Mouse (Mus musculus): ENCODE data around the gene Ptdss2. TPM values are rescaled to one million over a fixed set of nuclear protein-coding genes. Genes with fewer than 3 reads are reported as not detected.

Gene Ptdss2
- total RNA-seq, 2 experiments from 2014 or later = 19.5 to 20.5 TPM

DNA sequence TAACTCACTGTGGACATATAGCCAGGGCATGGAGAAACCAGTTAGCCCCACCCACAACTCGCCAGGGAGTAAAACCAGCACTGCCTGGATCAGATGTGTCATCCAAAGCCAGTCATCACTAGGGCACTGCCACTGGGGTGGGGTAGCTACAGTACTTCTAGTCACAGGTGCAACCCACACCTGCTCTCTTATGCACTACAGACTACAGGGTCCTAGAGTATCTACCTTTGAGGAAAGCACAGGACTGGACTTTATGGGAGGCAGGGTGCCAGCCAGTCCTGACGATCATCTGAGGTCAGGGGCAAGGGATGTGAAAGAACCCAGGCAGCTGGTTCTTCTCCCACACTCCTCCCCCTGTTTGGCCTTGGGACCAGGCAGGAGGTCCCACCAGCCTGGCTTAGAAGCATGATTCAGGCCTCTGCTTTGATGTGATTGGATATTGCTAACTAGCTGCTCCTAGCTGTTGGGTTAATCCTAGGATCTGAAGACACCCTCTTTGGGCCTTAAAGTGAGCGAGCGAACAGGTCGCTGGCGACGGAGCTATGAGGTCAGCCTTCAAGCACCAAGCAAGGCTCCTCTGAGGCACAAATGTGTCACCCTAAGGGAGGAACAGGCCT, 45.8 kb downstream of the Ptdss2 start:
- no peak for TF ChIP-seq CTCF (IDR thresholded peaks at IDR 0.05)
- peak; percentile 60 for DNase-seq
- H3K27ac ChIP-seq = peak overlapping the region; percentile 83
- intact Hi-C loops (cut with DNase I) = no loop called here
- H3K4me3 ChIP-seq = peak overlapping the region; percentile 69

DNA sequence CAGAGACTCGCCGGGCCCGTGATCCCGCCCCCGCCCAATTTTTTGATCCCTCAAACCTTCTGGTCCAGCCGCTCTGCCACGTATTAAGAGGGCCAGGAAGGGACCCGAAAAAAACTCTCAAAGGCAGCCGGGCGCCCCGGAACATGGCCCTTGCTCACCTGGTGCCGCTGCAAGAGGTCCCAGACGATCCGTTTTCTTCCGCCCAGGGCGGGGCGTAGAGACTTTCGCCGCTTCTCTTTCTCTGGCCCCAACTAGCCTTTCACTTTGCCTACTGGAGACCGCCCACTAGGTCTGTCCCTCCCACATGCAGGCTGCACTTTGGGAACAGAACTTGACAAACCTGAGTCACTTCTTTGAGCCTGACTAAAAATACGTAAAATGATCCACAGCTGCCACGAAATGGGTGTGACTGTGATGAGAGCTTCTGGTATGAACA, 46.4 kb downstream of the Ptdss2 start:
- peak overlapping the region; percentile 83 for H3K27ac ChIP-seq
- TF ChIP-seq CTCF (IDR thresholded peaks at IDR 0.05) = no peak
- DNase-seq = peak; percentile 78
- intact Hi-C loops (cut with DNase I) = no loop called here
- H3K4me3 ChIP-seq = peak overlapping the region; percentile 69

DNA sequence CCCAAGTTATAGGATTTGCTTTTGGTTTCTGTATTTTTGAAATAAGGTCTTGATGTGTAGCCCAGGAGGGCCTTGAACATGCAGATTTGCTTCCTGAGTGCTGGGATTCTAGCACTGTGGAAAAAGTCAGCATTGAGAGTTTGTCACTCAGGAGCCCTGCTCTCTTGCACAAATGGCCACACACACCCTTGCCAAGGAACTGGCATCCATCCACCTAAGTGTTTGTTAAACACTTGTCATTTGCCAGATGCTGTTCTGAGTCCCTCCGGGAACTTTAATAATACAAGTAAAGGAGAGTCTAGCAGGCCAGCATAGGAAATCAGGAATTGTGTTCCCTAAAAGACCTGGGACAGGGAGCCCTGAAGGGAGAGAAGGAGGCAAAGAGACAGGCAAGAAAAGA, 47.1 kb downstream of the Ptdss2 start:
- DNase-seq = no peak
- intact Hi-C loops (cut with DNase I) = no loop called here
- no peak for TF ChIP-seq CTCF (IDR thresholded peaks at IDR 0.05)
- Histone ChIP-seq H3K4me3 (no peak overlapping the region), H3K27ac (peak overlapping the region; percentile 83)

DNA sequence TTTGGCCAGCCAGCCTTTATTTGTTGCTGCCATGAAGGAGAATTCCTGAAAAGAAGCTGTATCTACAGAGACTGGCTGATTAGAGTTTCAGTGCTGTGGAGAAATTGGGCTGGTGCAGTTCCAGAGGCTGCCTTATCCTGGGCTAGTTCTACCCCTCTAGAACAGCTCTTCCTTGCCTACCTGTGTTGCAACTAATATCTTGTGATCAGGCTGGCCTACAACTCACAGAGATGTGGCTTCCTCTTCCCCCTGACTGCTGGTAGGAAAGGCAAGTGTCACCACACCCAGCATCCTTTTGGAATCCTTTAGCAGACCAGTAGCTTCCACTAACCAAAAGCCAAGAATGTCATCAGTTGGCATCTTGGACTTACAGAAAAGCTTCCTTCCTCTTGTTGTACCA, 47.7 kb downstream of the Ptdss2 start:
- peak overlapping the region; percentile 83 for H3K27ac ChIP-seq
- intact Hi-C loops (cut with DNase I) = loop anchor here (5.0 kb wide), 2 partner anchors 268 to 328 kb away; partner anchors contain the start of gene Cox8b
- H3K4me3 ChIP-seq = no peak overlapping the region
- no peak for DNase-seq
- TF ChIP-seq CTCF (IDR thresholded peaks at IDR 0.05) = no peak

DNA sequence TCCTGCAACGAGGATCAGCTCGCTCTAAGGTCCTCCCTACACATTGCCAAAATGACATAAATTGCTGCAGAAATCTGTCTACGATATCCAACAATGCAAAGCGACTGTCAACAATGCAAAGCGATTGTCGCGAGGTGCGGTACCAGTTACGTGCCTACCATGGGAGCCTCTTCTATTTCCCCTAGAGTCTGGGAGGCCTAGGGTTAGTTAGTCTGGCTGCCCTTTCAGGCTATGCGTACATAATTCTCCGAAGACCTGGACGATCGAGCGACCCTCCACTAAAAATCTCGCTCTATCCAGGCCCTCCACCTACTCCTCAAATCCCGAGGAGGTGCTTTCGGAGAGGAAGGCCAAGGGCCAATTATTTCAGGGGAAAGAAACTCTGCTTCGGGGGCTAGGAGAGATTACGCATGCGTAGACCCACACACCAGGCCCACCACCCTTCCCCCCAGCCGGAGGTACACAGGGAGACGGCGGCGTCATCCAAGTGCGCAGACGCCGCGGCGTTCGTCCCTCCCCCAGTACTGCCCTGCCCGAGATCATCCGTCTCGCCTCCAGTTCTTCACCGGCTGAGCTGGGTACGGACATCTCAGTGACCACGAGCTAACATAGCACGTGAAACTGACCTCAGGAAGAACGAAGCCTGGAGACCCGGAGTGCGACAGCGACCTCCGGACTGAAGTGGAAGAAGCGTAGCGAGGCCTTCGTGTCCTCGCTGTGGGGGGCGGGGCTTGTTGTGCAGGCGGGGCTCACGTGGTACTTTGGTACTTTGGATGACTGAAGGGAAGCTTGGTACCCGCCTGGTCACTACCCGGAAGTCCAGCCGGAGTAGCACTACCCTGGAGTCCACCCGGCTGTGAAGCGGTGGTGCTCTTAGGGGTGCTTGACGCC, 50.2 kb downstream of the Ptdss2 start, which contains the start of gene Rnh1:
Rnh1 (minus strand) TSS at position 742 of the 891 bp plus-strand sequence.
- intact Hi-C loops (cut with DNase I) = loop anchor here (1.0 to 5.0 kb wide), 4 partner anchors 50 to 330 kb away; partner anchors contain the start of genes Cox8b and Ptdss2
- Histone ChIP-seq H3K4me3 (peak within 1 kb of the TSS; percentile 91), H3K27ac (peak within 1 kb of the TSS; percentile 96)
- TF ChIP-seq CTCF (IDR thresholded peaks at IDR 0.05) = 0 out of 2 replicates have a peak, but pooled peaks have one; percentile 4
- peak; percentile 94 for DNase-seq

DNA sequence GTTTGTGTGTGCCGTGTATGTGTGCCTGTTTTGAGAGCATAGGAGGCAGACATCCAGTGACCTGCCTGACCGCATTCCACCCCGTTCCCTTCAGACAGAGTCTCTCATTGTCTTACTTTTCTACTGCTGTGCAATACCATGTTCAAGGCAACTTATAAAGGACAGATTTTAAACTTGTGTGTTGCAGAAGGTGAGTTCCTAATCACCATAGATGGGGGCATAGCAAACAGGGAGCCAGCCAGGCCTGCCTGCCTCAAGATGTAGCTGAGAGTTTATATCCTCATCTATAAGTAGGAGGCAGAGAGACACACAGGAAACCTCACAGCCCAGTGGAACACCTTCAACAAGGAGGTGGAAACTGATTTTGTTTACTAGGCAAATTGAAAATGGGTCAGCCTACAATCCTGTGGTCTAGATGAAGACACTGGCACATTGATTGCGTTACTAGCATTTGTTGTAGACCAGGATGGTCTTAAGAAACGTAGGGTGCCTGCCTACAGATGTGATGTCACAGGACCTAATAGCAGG, 51.2 kb downstream of the Ptdss2 start:
- DNase-seq = no peak
- intact Hi-C loops (cut with DNase I) = loop anchor here (2.0 to 5.0 kb wide), 3 partner anchors 51 to 331 kb away; partner anchors contain the start of genes Cox8b and Ptdss2
- Histone ChIP-seq H3K4me3 (peak overlapping the region; percentile 91), H3K27ac (peak overlapping the region; percentile 96)
- no peak for TF ChIP-seq CTCF (IDR thresholded peaks at IDR 0.05)

DNA sequence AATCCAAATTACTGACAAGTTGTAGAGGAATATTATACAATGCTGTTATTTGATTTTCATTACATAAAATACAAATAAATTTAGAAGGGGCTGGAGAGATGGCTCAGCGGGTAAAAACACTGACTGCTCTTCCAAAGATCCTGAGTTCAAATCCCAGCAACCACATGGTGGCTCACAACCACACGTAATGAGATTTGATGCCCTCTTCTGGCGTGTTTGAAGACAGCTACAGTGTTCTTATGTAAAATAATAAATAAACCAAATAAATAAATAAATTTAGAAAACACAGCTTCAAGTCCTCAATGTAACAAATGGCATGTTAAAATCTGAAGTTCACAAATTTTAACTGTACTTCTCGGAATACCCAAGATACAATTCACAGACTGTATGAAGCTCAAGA, 52.9 kb downstream of the Ptdss2 start:
- no peak for DNase-seq
- intact Hi-C loops (cut with DNase I) = loop anchor here (5.0 kb wide), 1 partner anchor 103 kb away; no protein-coding TSS in a partner anchor
- Histone ChIP-seq H3K27ac (no peak overlapping the region), H3K4me3 (no peak overlapping the region)
- no peak for TF ChIP-seq CTCF (IDR thresholded peaks at IDR 0.05)

DNA sequence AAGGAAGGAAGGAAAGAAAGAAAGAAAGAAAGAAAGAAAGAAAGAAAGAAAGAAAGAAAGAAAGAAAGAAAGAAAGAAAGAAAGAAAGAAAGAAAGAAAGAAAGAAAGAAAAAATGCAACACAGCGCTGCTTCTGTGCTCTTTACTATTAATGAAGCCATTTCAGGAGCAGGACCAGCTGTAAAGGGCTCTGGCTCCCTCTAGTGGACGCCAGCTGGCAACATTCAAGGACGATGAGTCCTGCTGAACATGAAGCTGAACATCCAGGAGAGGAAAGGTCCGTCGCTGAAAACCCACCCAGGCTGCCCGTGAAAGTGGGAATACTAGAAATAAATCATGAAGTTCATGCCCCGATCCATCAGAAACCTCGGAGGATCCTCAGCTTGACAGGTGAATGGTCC, 54.0 kb downstream of the Ptdss2 start:
- peak; percentile 91 for TF ChIP-seq CTCF (IDR thresholded peaks at IDR 0.05)
- H3K4me3 ChIP-seq = no peak overlapping the region
- H3K27ac ChIP-seq = no peak overlapping the region
- intact Hi-C loops (cut with DNase I) = loop anchor here (1.0 to 5.0 kb wide), 2 partner anchors 84 to 104 kb away; no protein-coding TSS in a partner anchor
- DNase-seq = peak; percentile 90

DNA sequence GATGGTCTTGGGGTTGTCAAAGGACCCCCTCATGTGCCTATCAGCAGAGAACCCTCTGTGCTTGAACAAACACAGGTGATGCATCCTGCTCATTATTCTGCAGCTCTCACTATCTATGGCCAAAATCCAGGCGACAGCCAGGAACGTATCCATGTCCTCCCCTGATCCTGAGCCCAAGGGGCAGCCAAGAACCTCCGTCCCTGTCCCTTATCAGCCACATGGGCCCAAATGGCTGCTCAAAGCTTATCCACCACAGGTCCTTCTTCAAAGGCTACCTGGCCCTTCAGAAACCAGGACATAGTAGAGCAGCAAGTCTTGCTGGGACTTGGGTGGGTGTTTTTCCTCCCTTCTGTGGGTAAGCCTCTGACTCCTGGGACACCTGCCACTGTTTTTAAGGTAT, 66.0 kb downstream of the Ptdss2 start:
- no peak for TF ChIP-seq CTCF (IDR thresholded peaks at IDR 0.05)

DNA sequence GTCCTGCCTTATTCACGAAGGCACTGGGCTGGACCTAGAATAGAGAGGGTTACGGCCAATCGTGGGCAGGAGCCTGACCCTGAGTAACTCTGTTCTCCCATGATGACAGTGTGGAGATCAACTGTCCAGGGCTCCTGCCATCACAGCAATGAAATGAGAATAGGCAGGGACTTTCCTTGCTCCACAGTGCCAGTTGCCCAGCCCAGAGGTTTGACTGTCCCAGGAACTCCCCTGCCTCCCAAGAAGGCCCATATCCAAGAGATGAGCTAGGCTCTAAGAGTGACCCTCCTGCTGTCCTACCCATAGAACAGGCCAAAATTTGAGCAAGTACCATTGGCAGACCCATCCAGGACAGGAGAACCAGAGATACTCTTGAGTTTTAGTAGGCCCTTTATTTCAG, 66.6 kb downstream of the Ptdss2 start:
- intact Hi-C loops (cut with DNase I) = no loop called here
- no peak overlapping the region for H3K4me3 ChIP-seq
- no peak overlapping the region for H3K27ac ChIP-seq
- DNase-seq = no peak
- TF ChIP-seq CTCF (IDR thresholded peaks at IDR 0.05) = no peak

More for the DNA sequence above, 66.0 kb downstream of the Ptdss2 start:
- Histone ChIP-seq H3K27ac (no peak overlapping the region), H3K4me3 (no peak overlapping the region)
- intact Hi-C loops (cut with DNase I) = no loop called here
- DNase-seq = no peak

DNA sequence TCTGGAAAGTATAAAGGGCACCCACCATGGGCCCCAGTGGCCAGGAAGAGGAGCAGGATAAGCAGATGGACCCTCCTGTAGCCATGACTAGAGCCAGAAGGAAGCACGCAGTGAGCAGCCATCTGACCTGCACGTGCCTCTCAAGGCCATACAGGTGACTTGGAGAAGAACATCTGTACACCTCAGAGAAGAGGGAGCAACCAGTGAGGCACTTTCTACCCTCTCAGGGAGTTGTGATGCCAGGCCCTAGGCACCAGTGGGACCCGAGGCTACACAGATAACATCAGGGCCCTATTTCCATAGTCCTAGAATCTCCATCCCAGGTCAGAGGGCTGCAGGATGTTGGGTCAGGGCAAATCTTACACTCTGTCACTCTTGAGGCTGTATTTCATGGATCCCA, 68.0 kb downstream of the Ptdss2 start:
- intact Hi-C loops (cut with DNase I) = loop anchor here (5.0 kb wide), 1 partner anchor 98 kb away; no protein-coding TSS in a partner anchor
- no peak for DNase-seq
- no peak for TF ChIP-seq CTCF (IDR thresholded peaks at IDR 0.05)

DNA sequence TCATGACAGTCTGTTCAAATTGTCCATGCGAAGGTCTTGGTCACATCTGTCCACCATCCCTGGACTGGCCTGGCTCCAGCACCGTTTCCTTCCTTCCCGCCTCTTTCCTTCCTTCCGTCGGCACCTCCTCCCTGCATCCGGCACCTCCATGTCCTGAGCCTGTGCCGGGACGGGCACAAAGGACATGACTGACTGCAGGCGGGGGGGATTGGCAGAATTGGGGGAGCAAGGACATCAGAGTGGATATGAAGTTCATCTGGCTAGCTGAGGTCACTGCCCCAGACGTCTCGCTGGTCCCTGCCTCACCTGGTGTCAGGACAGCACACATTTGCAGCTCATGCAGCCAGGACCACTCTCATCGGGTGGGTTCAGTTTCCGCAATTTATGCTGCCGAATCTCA, 68.9 kb downstream of the Ptdss2 start:
- intact Hi-C loops (cut with DNase I) = loop anchor here (5.0 kb wide), 1 partner anchor 99 kb away; no protein-coding TSS in a partner anchor
- peak; percentile 41 for DNase-seq
- H3K4me3 ChIP-seq = peak overlapping the region; percentile 76
- peak overlapping the region; percentile 35; the same call in 1 of the 2 replicates for H3K27ac ChIP-seq
- no peak for TF ChIP-seq CTCF (IDR thresholded peaks at IDR 0.05)

More for the DNA sequence above, 68.0 kb downstream of the Ptdss2 start:
- Histone ChIP-seq H3K27ac (no peak overlapping the region), H3K4me3 (no peak overlapping the region)
